Mouse (Mus musculus): ENCODE results near the gene Gpc1. TPM values are rescaled to one million over a fixed set of nuclear protein-coding genes. Genes with fewer than 3 reads are reported as not detected.

Gene Gpc1
- total RNA-seq, 2 experiments from 2014 or later, result 239 to 251 TPM

DNA sequence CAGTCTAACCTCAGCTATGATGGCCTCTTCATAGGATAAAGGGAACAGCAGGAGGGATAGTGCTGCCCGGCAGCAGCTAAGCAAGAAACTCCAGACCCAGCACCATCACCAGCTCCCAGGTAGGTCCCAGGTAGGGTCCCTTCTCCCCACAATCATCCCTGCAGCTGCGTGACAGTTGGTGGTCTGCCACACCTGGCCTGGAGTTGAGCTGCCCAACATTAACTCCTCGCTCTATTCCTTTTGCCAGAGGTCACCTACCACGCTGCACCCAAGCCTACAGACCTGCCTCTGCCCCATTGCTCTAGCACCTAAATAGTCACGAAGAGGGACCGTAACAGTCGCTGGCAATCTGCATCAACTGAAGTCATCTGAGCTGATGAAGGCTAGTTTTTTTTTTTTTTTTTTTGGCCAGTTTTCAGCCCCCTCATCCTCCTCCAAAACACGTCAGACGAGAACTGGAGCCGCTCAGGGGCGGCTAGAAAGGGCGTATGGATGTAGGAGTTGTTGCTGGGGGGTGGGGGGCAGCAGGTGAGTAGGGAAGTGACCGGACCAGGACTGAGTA is 738 bp upstream of the Gpc1 start:
- intact Hi-C loops (cut with DNase I; ENCODE audit: low total_unique reads), result loop anchor here (5.0 kb wide), 1 partner anchor 133 kb away; no protein-coding TSS in a partner anchor

DNA sequence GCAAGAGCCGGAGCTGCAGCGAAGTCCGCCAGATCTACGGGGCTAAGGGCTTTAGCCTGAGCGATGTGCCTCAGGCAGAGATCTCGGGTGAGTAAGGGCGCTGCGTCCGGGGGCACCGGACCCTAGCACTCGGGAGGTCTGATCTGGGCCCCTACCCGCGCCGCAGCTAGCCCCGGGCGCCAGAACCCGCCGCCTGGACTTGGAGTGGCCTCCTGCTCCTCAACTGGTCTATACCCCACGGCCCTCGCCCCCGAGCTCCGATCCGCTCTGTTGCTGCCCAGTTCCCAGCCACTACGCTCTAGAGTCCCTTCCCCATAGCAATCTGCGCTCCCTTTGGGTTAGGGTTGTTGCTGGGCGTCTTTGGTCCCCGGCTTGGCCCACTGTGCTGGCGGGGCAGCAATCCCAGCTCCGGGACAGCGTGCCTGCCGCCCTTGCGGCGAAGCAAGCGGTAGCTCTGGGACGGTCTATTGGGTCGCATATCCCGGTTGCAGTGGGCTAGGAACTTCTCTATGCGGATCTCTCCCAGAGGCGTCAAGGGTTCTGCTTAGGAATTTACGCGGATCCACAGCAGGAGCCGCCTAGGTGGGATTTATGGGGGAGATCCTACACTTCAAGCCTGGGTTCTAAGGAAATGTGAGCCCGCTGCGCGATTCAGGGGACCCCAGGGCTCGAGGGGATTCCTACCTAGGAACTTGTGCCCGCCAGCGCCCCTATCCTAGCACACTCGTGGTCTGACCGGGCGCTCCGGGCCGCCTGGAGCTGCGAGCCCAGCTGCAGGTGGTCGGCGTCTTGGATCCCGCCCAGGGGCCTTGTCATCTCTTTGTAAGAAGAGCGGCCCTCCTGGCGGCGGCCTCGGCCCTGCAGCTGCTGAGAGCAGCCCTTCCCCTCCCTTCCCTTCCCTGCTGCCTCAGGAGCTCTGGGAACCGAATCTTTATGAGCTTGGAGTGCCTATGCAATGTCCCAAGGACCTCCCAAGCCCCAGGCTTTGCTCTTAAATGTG is 866 bp downstream of the Gpc1 start:
- DNase-seq, result peak; percentile 83
- intact Hi-C loops (cut with DNase I; ENCODE audit: low total_unique reads), result loop anchor here (5.0 kb wide), 1 partner anchor 135 kb away; no protein-coding TSS in a partner anchor

More for the DNA sequence above, 738 bp upstream of the Gpc1 start:
- no peak for DNase-seq

DNA sequence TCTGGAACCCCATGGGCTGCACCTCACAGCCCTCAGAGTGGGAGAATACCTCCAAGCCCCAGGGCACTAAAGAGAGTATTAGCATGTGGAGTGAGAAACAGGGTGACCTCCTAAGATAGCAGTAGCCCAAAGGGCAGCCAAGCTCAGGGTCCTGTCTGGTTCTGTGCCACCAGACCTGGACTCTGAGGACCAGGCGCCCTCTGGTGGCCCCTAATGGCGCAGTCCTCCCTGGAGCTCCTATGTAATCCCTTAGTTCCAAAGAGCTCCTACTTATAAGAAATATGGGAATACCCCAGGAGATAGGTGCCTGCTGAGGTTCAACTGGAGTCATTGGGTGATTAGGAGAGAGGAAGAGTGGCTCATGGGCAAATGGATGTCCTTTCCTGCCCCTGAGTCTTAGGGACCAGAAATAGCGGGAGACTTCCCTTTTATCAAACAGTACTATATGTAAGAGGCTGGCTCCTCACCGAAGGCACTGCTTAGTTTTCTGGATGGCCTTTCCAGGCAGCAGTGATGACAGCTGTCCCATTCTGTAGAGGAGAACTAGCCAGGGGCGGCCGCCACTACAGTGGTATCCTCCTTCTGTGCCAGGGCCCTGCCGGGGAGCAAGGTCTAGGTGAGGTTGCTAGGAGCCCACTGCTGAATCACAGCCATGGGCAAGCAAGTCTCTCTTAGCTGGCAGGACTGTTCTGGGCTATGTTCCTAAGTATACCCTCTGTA is 2.7 kb downstream of the Gpc1 start:
- peak; percentile 84 for DNase-seq
- intact Hi-C loops (cut with DNase I; ENCODE audit: low total_unique reads), result loop anchor here (5.0 kb wide), 1 partner anchor 137 kb away; no protein-coding TSS in a partner anchor

DNA sequence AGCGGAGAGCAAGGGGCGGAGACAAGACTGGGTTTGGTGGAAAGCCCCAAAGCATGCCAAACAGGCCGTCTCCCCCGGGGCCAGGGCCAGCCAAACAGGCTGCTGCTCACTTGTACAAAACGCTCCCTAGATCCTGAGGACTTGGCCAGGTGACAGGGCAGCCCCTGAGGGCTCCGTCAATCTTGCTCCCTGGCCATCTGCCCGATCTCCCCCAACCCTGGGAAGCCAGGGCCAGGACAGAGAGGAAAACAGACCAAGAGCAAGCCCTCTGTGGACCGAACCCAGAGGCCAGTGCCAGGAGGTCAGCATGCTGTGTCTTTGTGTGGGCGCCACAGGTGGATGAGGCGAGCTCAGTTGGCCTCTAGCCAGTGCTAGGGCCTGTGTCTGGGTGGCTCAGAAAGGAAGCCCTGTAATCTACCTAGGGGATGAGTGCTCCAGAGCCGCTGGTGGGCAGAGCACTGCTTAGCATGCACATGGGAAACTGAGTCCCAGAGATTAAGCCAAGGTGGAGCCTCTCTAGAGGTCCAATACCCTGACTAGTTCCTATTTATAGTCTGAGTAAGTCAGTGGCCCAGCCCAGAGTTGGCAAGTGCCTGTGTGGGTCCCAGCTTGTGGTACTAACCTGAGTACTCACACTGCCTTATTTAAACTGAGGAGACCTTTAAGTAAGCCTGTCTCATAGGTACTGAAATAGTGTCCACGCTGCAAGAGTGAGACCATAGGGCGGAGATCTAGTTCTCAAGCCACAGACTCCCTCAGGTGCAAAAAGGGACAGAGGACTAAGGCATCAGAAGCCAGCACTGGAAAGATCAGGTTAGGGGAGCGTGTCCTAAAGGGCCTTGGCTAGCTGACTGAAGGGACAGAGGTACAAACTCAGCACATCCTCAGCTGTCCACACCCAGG is 6.7 kb downstream of the Gpc1 start:
- intact Hi-C loops (cut with DNase I; ENCODE audit: low total_unique reads), result no loop called here
- peak; percentile 55 for DNase-seq

DNA sequence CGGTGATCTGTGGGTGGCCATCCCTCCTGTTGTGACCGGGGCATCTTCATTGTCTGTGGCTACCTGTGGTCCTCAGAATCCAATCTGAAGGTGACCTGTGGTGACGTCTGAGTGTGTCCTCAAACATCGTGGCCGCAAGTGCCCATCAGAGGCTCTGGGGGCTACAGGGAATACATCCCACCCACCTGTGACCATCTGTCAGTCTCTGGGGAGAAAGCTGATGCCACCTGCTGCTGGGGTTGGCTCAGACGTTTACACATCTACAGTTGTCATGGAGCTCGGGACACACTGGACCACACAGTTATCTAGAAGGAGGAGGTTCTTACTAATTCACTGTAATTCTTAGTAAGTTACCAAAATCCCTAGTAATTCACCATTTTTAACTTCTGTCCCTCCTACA is 7.8 kb downstream of the Gpc1 start:
- DNase-seq, result no peak
- intact Hi-C loops (cut with DNase I; ENCODE audit: low total_unique reads), result no loop called here

DNA sequence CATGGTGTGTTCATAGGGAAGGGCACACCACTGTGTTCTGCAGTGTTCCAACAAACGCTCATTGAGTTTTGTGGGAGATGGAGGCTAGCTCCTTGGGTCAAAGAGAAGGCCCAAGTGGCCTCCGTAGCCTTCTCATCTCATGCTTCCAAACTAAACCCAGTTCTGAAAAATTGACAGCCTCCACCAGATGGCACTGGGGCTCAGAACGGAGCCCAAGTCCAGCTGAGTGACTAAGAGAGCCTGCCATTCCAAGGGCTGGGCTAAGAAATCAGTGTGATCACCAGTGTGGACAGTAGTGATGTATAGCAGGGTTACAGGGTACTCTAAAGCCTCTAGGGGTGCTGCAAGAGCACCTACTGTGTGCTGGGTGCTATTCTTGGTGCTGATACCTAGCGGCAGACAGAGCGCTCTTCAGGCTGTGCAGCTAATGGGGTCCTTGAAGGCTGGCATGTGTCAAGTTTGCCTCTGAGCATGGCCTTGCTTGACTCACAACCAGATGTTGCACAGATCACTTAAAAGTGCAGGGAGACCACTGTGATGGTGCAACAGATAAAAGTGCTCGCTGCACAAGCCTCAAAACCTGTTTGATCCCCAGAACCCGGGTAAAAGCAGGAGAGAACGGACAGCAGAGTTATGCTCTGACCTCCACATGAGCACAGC is 8.9 kb downstream of the Gpc1 start:
- intact Hi-C loops (cut with DNase I; ENCODE audit: low total_unique reads), result no loop called here
- DNase-seq, result no peak

DNA sequence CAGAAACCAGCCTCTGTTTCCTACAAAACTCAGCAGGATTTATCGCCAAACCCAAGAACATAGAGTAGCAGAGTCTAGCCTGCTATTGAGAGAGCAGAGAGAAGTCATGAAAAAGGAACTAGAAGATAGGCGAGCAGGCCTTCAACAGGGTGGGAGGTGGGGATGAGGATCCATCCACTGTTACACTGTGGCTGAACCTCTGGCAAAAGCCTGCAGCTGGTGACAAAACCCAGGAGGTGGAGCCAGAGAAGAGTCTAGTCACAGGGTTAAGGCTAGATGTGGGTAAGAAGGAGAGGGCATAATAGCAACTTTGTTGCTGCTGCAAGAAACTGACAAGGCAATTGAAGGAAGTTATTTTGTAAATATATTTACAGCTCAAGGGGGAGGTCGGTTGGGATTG is 10.0 kb downstream of the Gpc1 start:
- no peak for DNase-seq
- intact Hi-C loops (cut with DNase I; ENCODE audit: low total_unique reads), result no loop called here

DNA sequence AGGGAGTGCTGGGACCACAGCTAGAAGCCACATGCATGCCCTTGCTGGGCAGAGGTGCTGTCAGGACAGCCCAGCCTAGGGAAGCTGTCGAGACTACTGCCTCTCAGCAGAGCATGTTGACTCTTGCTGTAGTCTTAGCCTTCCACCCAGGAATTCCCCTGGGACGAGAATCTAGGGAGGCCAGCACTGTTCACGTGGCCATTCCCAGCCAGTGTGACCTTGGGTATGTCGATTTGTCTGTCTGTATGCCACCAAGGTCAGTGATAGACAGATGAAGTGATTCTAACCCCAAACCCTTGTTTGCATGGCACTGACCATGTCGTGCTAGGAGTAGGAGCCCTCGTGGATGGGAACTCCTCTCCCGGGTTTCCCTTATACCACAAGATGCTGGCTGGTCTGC is 14.4 kb downstream of the Gpc1 start:
- DNase-seq, result no peak
- intact Hi-C loops (cut with DNase I; ENCODE audit: low total_unique reads), result no loop called here

- intact Hi-C loops (cut with DNase I; ENCODE audit: low total_unique reads), result no loop called here
- DNase-seq, result no peak
Observed at GRCm38 (mm10) chr1:92847873-92848839, 16.7 kb downstream of the Gpc1 start.

DNA sequence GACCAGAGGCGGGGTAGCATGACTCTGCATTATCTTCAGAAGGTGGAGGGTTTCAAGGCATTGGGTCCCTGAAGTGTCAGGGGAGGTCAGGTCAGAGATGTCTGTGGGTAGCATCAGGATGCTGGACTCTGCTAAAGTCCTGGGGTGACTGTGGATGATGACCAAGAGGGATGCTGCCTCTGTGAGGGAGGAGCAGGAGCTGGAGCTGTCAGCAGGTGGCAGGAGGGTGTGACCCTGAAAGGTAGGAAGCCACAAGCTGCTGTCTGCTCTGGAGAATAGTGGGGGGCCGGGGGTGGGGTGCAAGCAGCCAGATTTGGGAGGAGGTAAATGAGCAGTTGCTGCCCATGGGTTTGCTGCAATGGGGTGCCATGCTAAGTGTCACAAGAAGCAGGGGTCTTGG is 18.0 kb downstream of the Gpc1 start:
- intact Hi-C loops (cut with DNase I; ENCODE audit: low total_unique reads), result no loop called here
- no peak for DNase-seq

GRCm38 (mm10) chr1:92849938-92850574 is 18.6 kb downstream of the Gpc1 start:
- no peak for DNase-seq
- intact Hi-C loops (cut with DNase I; ENCODE audit: low total_unique reads), result loop anchor here (5.0 kb wide), 1 partner anchor 42 kb away; no protein-coding TSS in a partner anchor

DNA sequence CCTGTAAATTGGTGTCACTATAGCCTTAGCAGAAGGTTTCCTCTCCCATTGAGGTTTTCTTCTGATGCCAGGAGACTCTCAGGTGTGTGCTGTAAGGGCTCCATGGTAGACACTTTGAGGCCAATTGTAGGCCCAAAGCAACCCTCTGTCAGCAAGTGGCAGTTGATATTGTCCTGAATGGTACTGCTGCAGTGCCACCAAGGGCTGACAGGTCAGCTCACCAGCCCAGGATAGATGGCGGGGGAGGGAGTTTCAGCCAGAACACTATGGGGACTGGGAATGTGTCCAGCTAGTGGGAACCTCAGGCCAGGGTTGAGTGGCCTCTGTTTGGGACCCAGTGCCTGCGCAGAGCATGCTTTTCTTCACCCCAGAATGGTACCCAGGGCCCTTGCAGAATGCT is 21.0 kb downstream of the Gpc1 start:
- DNase-seq, result no peak
- intact Hi-C loops (cut with DNase I; ENCODE audit: low total_unique reads), result loop anchor here (5.0 kb wide), 1 partner anchor 40 kb away; no protein-coding TSS in a partner anchor

DNA sequence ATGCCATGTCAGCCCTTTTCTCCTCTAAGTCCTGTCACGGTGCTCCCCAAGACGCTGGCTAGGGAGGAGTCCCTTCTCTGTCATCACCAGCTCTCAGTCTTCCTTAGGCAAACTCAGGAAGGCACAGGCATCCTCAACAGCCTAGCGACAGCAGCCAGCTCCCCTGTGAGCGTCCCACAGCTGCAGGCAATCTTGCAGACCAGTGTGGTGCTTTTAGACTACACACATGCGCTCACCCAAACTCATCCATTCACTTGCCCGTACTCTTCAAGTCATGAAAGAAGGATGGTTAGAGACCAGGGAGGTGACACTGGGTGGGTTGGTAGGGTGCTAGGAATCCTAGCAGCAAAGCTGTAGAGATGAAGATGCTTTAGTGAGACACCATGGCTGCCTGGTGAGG is 30.1 kb downstream of the Gpc1 start:
- intact Hi-C loops (cut with DNase I; ENCODE audit: low total_unique reads), result no loop called here
- DNase-seq, result no peak

GRCm38 (mm10) chr1:92863268-92863667 is 31.8 kb downstream of the Gpc1 start:
- intact Hi-C loops (cut with DNase I; ENCODE audit: low total_unique reads), result no loop called here
- no peak for DNase-seq

- intact Hi-C loops (cut with DNase I; ENCODE audit: low total_unique reads), result no loop called here
- DNase-seq, result no peak
Observed at GRCm38 (mm10) chr1:92866170-92866569, 34.7 kb downstream of the Gpc1 start.

GRCm38 (mm10) chr1:92869985-92870384 is 38.5 kb downstream of the Gpc1 start:
- intact Hi-C loops (cut with DNase I; ENCODE audit: low total_unique reads), result no loop called here
- DNase-seq, result no peak

DNA sequence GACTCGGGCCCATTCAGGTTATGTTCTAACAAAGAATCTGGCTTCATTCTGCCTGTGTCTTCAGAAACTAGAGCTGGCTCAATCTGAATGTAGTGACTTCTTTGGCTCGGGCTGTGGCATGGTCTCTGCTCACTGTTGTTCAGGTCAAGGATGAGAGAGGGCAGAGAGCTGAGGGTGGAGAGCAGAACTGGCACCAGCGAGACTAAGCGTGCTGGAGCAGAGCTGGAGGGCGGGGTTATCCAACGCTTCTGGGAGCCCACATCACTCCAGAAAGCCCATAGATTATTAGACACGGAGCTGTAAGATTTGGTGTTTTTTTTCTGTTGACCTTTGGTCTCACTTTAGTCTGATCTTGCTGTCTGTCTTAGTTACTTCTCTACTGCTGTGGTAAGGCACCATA is 41.2 kb downstream of the Gpc1 start:
- no peak for DNase-seq
- intact Hi-C loops (cut with DNase I; ENCODE audit: low total_unique reads), result no loop called here
